7 mouse cellular contexts compared by ENCODE assay signal in genomic region chr9:92249987-92250772, GRCm38 (mm10). TPM values are rescaled to one million over a fixed set of nuclear protein-coding genes. Genes with fewer than 3 reads are reported as not detected.
DNase-seq lines count a peak whose midpoint lies in the region; ATAC-seq and TF ChIP-seq lines count a peak whose summit lies in the region.

No protein-coding gene starts in this region.

- WGBS in embryonic facial prominence, embryonic 11.5 days, result under 1% methylated on average over 40 of the region's 40 CpGs
- WGBS in intestine, postnatal 0 days, result under 1% methylated on average over 40 of the region's 40 CpGs
- WGBS in limb, embryonic 11.5 days, result under 1% methylated on average over 40 of the region's 40 CpGs
- WGBS in midbrain, embryonic 12.5 days, result under 1% methylated on average over 40 of the region's 40 CpGs
- WGBS in small intestine, adult 2 months, result under 1% methylated on average over 40 of the region's 40 CpGs

- TF ChIP-seq POLR2A in small intestine, adult 2 months (IDR thresholded peaks at IDR 0.05; ENCODE audit: low read depth, low read length), result peak; percentile 92

- H3K27ac ChIP-seq in embryonic facial prominence, embryonic 11.5 days (replicated peaks; ENCODE audit: low read depth, low read length), result peak overlapping the region; percentile 74
- peak overlapping the region; percentile 94 for H3K27ac ChIP-seq in intestine, postnatal 0 days (ENCODE audit: low read depth, low read length)
- H3K27ac ChIP-seq in limb, embryonic 11.5 days (replicated peaks; ENCODE audit: low read depth, low read length), result peak overlapping the region; percentile 63
- H3K27ac ChIP-seq in midbrain, embryonic 12.5 days (replicated peaks), result peak overlapping the region; percentile 68
- H3K27ac ChIP-seq in small intestine, adult 2 months (ENCODE audit: insufficient read depth, low read depth, low read length), result peak overlapping the region; percentile 100

- peak overlapping the region; percentile 30 for H3K4me3 ChIP-seq in embryonic facial prominence, embryonic 11.5 days (ENCODE audit: low read depth, low read length)
- peak overlapping the region; percentile 56 for H3K4me3 ChIP-seq in intestine, postnatal 0 days (ENCODE audit: low read depth, low read length)
- H3K4me3 ChIP-seq in limb, embryonic 11.5 days (ENCODE audit: low read depth, low read length), result peak overlapping the region; percentile 41
- H3K4me3 ChIP-seq in midbrain, embryonic 12.5 days, result peak overlapping the region; percentile 65
- H3K4me3 ChIP-seq in small intestine, adult 2 months (ENCODE audit: low read depth, low read length), result peak overlapping the region; percentile 99

- ATAC-seq in embryonic facial prominence, embryonic 11.5 days (replicated peaks; ENCODE audit: insufficient number of reproducible peaks, low FRiP score, low TSS enrichment, low read depth), result peak; percentile 94
- peak; percentile 97 for ATAC-seq in intestine, postnatal 0 days
- ATAC-seq in limb, embryonic 11.5 days (ENCODE audit: insufficient number of reproducible peaks, low FRiP score, low TSS enrichment, low read depth), result peak; percentile 90
- ATAC-seq in midbrain, embryonic 12.5 days (ENCODE audit: low FRiP score, low read depth), result peak; percentile 93

- H3K27me3 ChIP-seq in embryonic facial prominence, embryonic 11.5 days (ENCODE audit: control insufficient read depth, insufficient read depth, low read length), result no peaks in the 10 kb centered on the region
- H3K27me3 ChIP-seq in intestine, postnatal 0 days (replicated peaks; ENCODE audit: control insufficient read depth, insufficient read depth, low read length), result no peaks in the 10 kb centered on the region
- H3K27me3 ChIP-seq in limb, embryonic 11.5 days (ENCODE audit: control insufficient read depth, insufficient read depth, low read length), result no peaks in the 10 kb centered on the region
- H3K27me3 ChIP-seq in midbrain, embryonic 12.5 days, result no peaks in the 10 kb centered on the region
- no peaks in the 10 kb centered on the region for H3K27me3 ChIP-seq in small intestine, adult 2 months (ENCODE audit: control insufficient read depth, insufficient read depth, low read length)

- no peaks in the 10 kb centered on the region for H3K4me1 ChIP-seq in embryonic facial prominence, embryonic 11.5 days (ENCODE audit: control insufficient read depth, insufficient read depth, low read length)
- H3K4me1 ChIP-seq in intestine, postnatal 0 days (replicated peaks; ENCODE audit: control insufficient read depth, insufficient read depth, low read length), result no peaks in the 10 kb centered on the region
- H3K4me1 ChIP-seq in limb, embryonic 11.5 days (ENCODE audit: control insufficient read depth, insufficient read depth, low read length), result peaks cover 3% of the 10 kb centered on the region; the same call in 1 of the 2 replicates
- peaks cover 18% of the 10 kb centered on the region for H3K4me1 ChIP-seq in midbrain, embryonic 12.5 days
- peaks cover 2% of the 10 kb centered on the region; the same call in 1 of the 2 replicates for H3K4me1 ChIP-seq in small intestine, adult 2 months (ENCODE audit: control insufficient read depth, insufficient read depth, insufficient read length, low read length)

- peak overlapping the region; percentile 15 for H3K4me2 ChIP-seq in embryonic facial prominence, embryonic 11.5 days (ENCODE audit: low read depth, low read length)
- peak overlapping the region; percentile 67 for H3K4me2 ChIP-seq in intestine, postnatal 0 days (replicated peaks; ENCODE audit: low read depth)
- peak overlapping the region; percentile 55 for H3K4me2 ChIP-seq in limb, embryonic 11.5 days (ENCODE audit: low read depth, severe bottlenecking)
- peak overlapping the region; percentile 77 for H3K4me2 ChIP-seq in midbrain, embryonic 12.5 days (replicated peaks)

- peak; percentile 86 for DNase-seq in adrenal gland, postnatal 14 days
- DNase-seq in embryonic facial prominence, embryonic 11.5 days (ENCODE audit: low spot score), result peak; percentile 84
- DNase-seq in heart, adult 11 months, result peak; percentile 99
- peak; percentile 85 for DNase-seq in limb, embryonic 11.5 days (ENCODE audit: low spot score)

- no peaks in the 10 kb centered on the region for H3K36me3 ChIP-seq in embryonic facial prominence, embryonic 11.5 days (replicated peaks; ENCODE audit: control insufficient read depth, insufficient read depth, low read depth, low read length)
- H3K36me3 ChIP-seq in intestine, postnatal 0 days (ENCODE audit: control insufficient read depth, insufficient read depth), result no peaks in the 10 kb centered on the region
- H3K36me3 ChIP-seq in limb, embryonic 11.5 days (ENCODE audit: control insufficient read depth, insufficient read depth, low read length), result no peaks in the 10 kb centered on the region
- H3K36me3 ChIP-seq in midbrain, embryonic 12.5 days, result no peaks in the 10 kb centered on the region
- H3K36me3 ChIP-seq in small intestine, adult 2 months (ENCODE audit: control insufficient read depth, insufficient read depth, low read length), result no peaks in the 10 kb centered on the region

- H3K9ac ChIP-seq in embryonic facial prominence, embryonic 11.5 days (replicated peaks; ENCODE audit: low read length), result peak overlapping the region; percentile 76
- peak overlapping the region; percentile 66 for H3K9ac ChIP-seq in intestine, postnatal 0 days (ENCODE audit: low read depth, low read length)
- peak overlapping the region; percentile 61 for H3K9ac ChIP-seq in limb, embryonic 11.5 days (ENCODE audit: low read length)
- peak overlapping the region; percentile 77 for H3K9ac ChIP-seq in midbrain, embryonic 12.5 days (replicated peaks)

- no peaks in the 10 kb centered on the region for H3K9me3 ChIP-seq in embryonic facial prominence, embryonic 11.5 days (replicated peaks; ENCODE audit: control insufficient read depth, low read length)
- no peaks in the 10 kb centered on the region for H3K9me3 ChIP-seq in intestine, postnatal 0 days (ENCODE audit: control insufficient read depth)
- no peaks in the 10 kb centered on the region for H3K9me3 ChIP-seq in limb, embryonic 11.5 days (ENCODE audit: control insufficient read depth, low read length)
- H3K9me3 ChIP-seq in midbrain, embryonic 12.5 days, result no peaks in the 10 kb centered on the region

- TF ChIP-seq CTCF in intestine, postnatal 0 days (IDR thresholded peaks at IDR 0.05; ENCODE audit: low read depth), result peak; percentile 43; the same call in 1 of the 2 replicates
- TF ChIP-seq CTCF in small intestine, adult 2 months (IDR thresholded peaks at IDR 0.05; ENCODE audit: extremely low read depth, insufficient read length, insufficient replicate concordance, low read depth, low read length), result no peak

RNA-seq across cellular contexts. Expression of gene Plscr1, which starts 0.6 kb away (rescaled TPM):
- 8.5 and 11.5 TPM in 2 replicates for total RNA-seq in adrenal gland, postnatal 14 days (2021)
- 37.1 and 42.4 TPM in 2 replicates for polyA plus RNA-seq in embryonic facial prominence, embryonic 11.5 days (2014; fragmentation: Nextera tagmentation; extraction: Ambion mirVana)
- 152 TPM in 2 replicates for polyA plus RNA-seq in intestine, postnatal 0 days (2015; fragmentation: Nextera tagmentation; extraction: Ambion mirVana)
- polyA plus RNA-seq in limb, embryonic 11.5 days (2014; fragmentation: Nextera tagmentation; extraction: Ambion mirVana), result 31.9 and 32.1 TPM in 2 replicates
- polyA plus RNA-seq in midbrain, embryonic 12.5 days (2016; fragmentation: Nextera tagmentation; extraction: Ambion mirVana), result 17.5 and 18.3 TPM in 2 replicates
- polyA plus RNA-seq in small intestine, adult 2 months (2012; rRNA removed), result 8.1 and 14.0 TPM in 2 replicates

RNA-seq across cellular contexts. Expression of gene Plscr2, which starts 25.2 kb away (rescaled TPM):
- 9.8 and 9.9 TPM in 2 replicates for total RNA-seq in adrenal gland, postnatal 14 days (2021)
- polyA plus RNA-seq in embryonic facial prominence, embryonic 11.5 days (2014; fragmentation: Nextera tagmentation; extraction: Ambion mirVana), result 0.35 and 0.66 TPM in 2 replicates
- polyA plus RNA-seq in intestine, postnatal 0 days (2015; fragmentation: Nextera tagmentation; extraction: Ambion mirVana), result 2.8 TPM in 2 replicates
- 0.23 TPM in 1 of 2 replicates, not detected in the other for polyA plus RNA-seq in limb, embryonic 11.5 days (2014; fragmentation: Nextera tagmentation; extraction: Ambion mirVana)
- polyA plus RNA-seq in midbrain, embryonic 12.5 days (2016; fragmentation: Nextera tagmentation; extraction: Ambion mirVana), result 0.71 and 1.2 TPM in 2 replicates
- 0.80 and 1.0 TPM in 2 replicates for polyA plus RNA-seq in small intestine, adult 2 months (2012; rRNA removed)

RNA-seq across cellular contexts. Expression of gene Plscr5, which starts 57.4 kb away (rescaled TPM):
- total RNA-seq in adrenal gland, postnatal 14 days (2021), result not detected in 2 replicates
- polyA plus RNA-seq in embryonic facial prominence, embryonic 11.5 days (2014; fragmentation: Nextera tagmentation; extraction: Ambion mirVana), result not detected in 2 replicates
- not detected in 2 replicates for polyA plus RNA-seq in intestine, postnatal 0 days (2015; fragmentation: Nextera tagmentation; extraction: Ambion mirVana)
- polyA plus RNA-seq in limb, embryonic 11.5 days (2014; fragmentation: Nextera tagmentation; extraction: Ambion mirVana), result not detected in 2 replicates
- not detected in 2 replicates for polyA plus RNA-seq in midbrain, embryonic 12.5 days (2016; fragmentation: Nextera tagmentation; extraction: Ambion mirVana)
- polyA plus RNA-seq in small intestine, adult 2 months (2012; rRNA removed), result not detected in 2 replicates

RNA-seq across cellular contexts. Expression of gene 1700057G04Rik, which starts 59.0 kb away (rescaled TPM):
- total RNA-seq in adrenal gland, postnatal 14 days (2021), result not detected in 2 replicates
- not detected in 2 replicates for polyA plus RNA-seq in embryonic facial prominence, embryonic 11.5 days (2014; fragmentation: Nextera tagmentation; extraction: Ambion mirVana)
- not detected in 2 replicates for polyA plus RNA-seq in intestine, postnatal 0 days (2015; fragmentation: Nextera tagmentation; extraction: Ambion mirVana)
- not detected in 2 replicates for polyA plus RNA-seq in limb, embryonic 11.5 days (2014; fragmentation: Nextera tagmentation; extraction: Ambion mirVana)
- not detected in 2 replicates for polyA plus RNA-seq in midbrain, embryonic 12.5 days (2016; fragmentation: Nextera tagmentation; extraction: Ambion mirVana)
- not detected in 2 replicates for polyA plus RNA-seq in small intestine, adult 2 months (2012; rRNA removed)

Comparison
In these comparisons a context has a peak if more than half of its experiments do, and no peak if none do; other contexts are left out.
1. Peak in every context shown above with its lines: DNase-seq, ATAC-seq, H3K4me3 ChIP-seq and H3K27ac ChIP-seq.
2. H3K4me2 ChIP-seq: peak in every context shown above with its lines; median percentile 77 in midbrain, embryonic 12.5 days; 67 in intestine, postnatal 0 days; 55 in limb, embryonic 11.5 days; 15 in embryonic facial prominence, embryonic 11.5 days.
3. H3K4me3 ChIP-seq: peak in every context shown above with its lines; median percentile 99 in small intestine, adult 2 months; 65 in midbrain, embryonic 12.5 days; 56 in intestine, postnatal 0 days; 41 in limb, embryonic 11.5 days; 30 in embryonic facial prominence, embryonic 11.5 days.